Mouse (Mus musculus): ENCODE results near the gene Gm3629.
"Not testable (repeated sequence)": the region's sequence is repeated elsewhere in the genome, so short reads cannot be mapped to it uniquely, and the experiment has no call there.

GRCm38 (mm10) chr14:6537190-6537589, 53.2 kb downstream of the Gm3629 start, which contains the start of gene Gm8356:
- TF ChIP-seq CTCF (conservative IDR thresholded peaks at IDR 0.05; ENCODE audit: insufficient read depth, insufficient read length, low read depth, low read length); POLR2A (IDR thresholded peaks at IDR 0.05; ENCODE audit: low read depth, low read length): not testable (repeated sequence)

All from kidney, adult 2 months (tissue).